Mouse (Mus musculus) heart, postnatal 0 days (tissue): ENCODE data around the gene Ephb2. TPM values are rescaled to one million over a fixed set of nuclear protein-coding genes. Genes with fewer than 3 reads are reported as not detected.

Experiments
- ATAC-seq: fragments of 200-750 bp; cut with Nextera tagmentation; 2 replicates; pipeline ENCODE4 v1.8.0; 2017; ENCODE audit warnings: low read depth, moderate number of reproducible peaks, moderate library complexity; ENCODE audit not compliant: insufficient read depth
- DNase-seq: peaks from one replicate; pipeline ENCODE4 v3.0.0-alpha.2; 2016; ENCODE audit warnings: low spot score
- H3K27ac ChIP-seq: fragments of 300-500 bp; sonication (generic); 2 replicates; pipeline ENCODE4 v1.5.1; 2014; ENCODE audit warnings: low read depth, mild to moderate bottlenecking
- H3K27me3 ChIP-seq: fragments of 300-500 bp; sonication (generic); 2 replicates; pipeline ENCODE4 v1.6.1; 2014; ENCODE audit warnings: low read length, mixed read lengths; ENCODE audit not compliant: control insufficient read depth, insufficient read depth
- H3K36me3 ChIP-seq: fragments of 300-500 bp; sonication (generic); replicated peaks from 2 replicates; pipeline ENCODE4 v1.6.1; 2014; ENCODE audit warnings: low read length, mixed read lengths; ENCODE audit not compliant: control insufficient read depth, insufficient read depth
- H3K4me1 ChIP-seq: fragments of 300-500 bp; sonication (generic); 2 replicates; pipeline ENCODE4 v1.6.1; 2014; ENCODE audit warnings: antibody characterized with exemption; ENCODE audit not compliant: control insufficient read depth, insufficient read depth
- H3K4me2 ChIP-seq: fragments of 300-500 bp; sonication (generic); 2 replicates; pipeline ENCODE4 v1.6.1; 2014; ENCODE audit warnings: low read depth, mild to moderate bottlenecking, low read length, moderate library complexity
- H3K4me3 ChIP-seq: fragments of 300-500 bp; sonication (generic); 2 replicates; pipeline ENCODE4 v1.5.1; 2014; ENCODE audit warnings: low read depth, low read length
- H3K9ac ChIP-seq: fragments of 300-500 bp; sonication (generic); replicated peaks from 2 replicates; pipeline ENCODE4 v1.6.1; 2014; ENCODE audit warnings: low read depth, low read length, mixed read lengths
- H3K9me3 ChIP-seq: fragments of 300-500 bp; sonication (generic); replicated peaks from 2 replicates; pipeline ENCODE4 v1.6.1; 2016; ENCODE audit warnings: low read length; ENCODE audit not compliant: control insufficient read depth
- CTCF ChIP-seq: IDR thresholded peaks from 2 replicates; pipeline ENCODE4 v1.5.1; 2016; ENCODE audit warnings: antibody characterized with exemption, control low read depth, low read depth
- EP300 ChIP-seq: IDR thresholded peaks from 2 replicates; pipeline ENCODE4 v1.6.1; 2016; ENCODE audit warnings: antibody characterized with exemption, low read depth
- WGBS: fragments of 180-500 bp; shearing (Covaris S2); extraction: QIAGEN DNeasy Blood & Tissue Kit; methylation state at CpG from one replicate; pipeline ENCODE4 v1.1.7; 2014; 5-methylcytosine and 5-hydroxymethylcytosine counted together
- polyA plus RNA-seq: library from polyadenylated mRNA; unstranded; fragments of >200 nt; fragmentation: Nextera tagmentation; extraction: Ambion mirVana; gene quantifications from 2 replicates; pipeline ENCODE4 v1.2.1, GENCODE M21; 2015
- total RNA-seq: library from RNA; depleted of rRNA; stranded (reverse); fragments of >200 nt; gene quantifications from 2 replicates; pipeline ENCODE4 v1.2.3, GENCODE M21; 2014; ENCODE audit warnings: low replicate concordance

The Ephb2 gene
- total and polyA plus RNA-seq, 2 experiments from 2014 or later = 0.19 to 10.2 TPM

- Histone ChIP-seq H3K27ac (no peak overlapping the region), H3K27me3 (peaks cover 20% of the 10 kb centered on the region), H3K9ac (no peak overlapping the region), H3K36me3 (no peaks in the 10 kb centered on the region), H3K9me3 (0 out of 2 replicates have a peak, but pooled peaks cover 3% of the 10 kb centered on the region), H3K4me3 (no peak overlapping the region), H3K4me1 (no peaks in the 10 kb centered on the region), H3K4me2 (no peak overlapping the region)
- ATAC-seq = no peak
- WGBS = 65% methylated on average over 4 of the region's 4 CpGs
- DNase-seq = no peak
- TF ChIP-seq CTCF (no peak), EP300 (no peak)
Measured at GRCm38 (mm10) chr4:136848565-136848964, 12.8 kb upstream of the Ephb2 start.

GRCm38 (mm10) chr4:136847166-136847565 is 11.4 kb upstream of the Ephb2 start:
- WGBS = 70% methylated on average over 6 of the region's 6 CpGs
- no peak for DNase-seq
- Histone ChIP-seq H3K9ac (no peak overlapping the region), H3K4me2 (no peak overlapping the region), H3K4me3 (no peak overlapping the region), H3K27ac (no peak overlapping the region), H3K4me1 (no peaks in the 10 kb centered on the region), H3K27me3 (peaks cover 20% of the 10 kb centered on the region), H3K36me3 (no peaks in the 10 kb centered on the region), H3K9me3 (0 out of 2 replicates have a peak, but pooled peaks cover 3% of the 10 kb centered on the region)
- ATAC-seq = no peak
- TF ChIP-seq CTCF (no peak), EP300 (no peak)

DNA sequence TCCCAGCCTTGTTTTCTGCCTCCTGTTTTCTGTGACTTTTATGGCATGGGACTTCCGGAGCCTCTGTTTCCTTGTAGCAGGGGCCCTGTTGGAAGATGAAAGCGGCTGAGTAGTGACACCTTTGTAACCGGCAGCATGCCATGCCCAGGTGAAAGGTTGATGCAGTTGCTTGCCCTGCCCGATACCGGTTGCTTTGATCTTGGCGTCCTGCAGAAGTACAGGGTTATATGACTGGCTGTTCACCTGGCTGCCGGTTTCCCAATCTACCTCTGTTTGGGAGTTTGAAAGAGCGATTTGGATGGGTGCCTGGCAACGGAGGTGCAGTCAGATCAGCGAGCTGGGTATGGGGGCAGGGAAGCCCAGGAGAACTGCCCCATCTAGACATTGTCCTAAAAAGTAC is 7.0 kb upstream of the Ephb2 start:
- Histone ChIP-seq H3K9me3 (0 out of 2 replicates have a peak, but pooled peaks cover 3% of the 10 kb centered on the region), H3K9ac (no peak overlapping the region), H3K27me3 (peaks cover 48% of the 10 kb centered on the region), H3K4me3 (no peak overlapping the region), H3K27ac (no peak overlapping the region), H3K4me1 (no peaks in the 10 kb centered on the region), H3K4me2 (no peak overlapping the region), H3K36me3 (no peaks in the 10 kb centered on the region)
- WGBS = 75% methylated on average over 10 of the region's 10 CpGs
- ATAC-seq = no peak
- TF ChIP-seq CTCF (no peak), EP300 (no peak)
- no peak for DNase-seq

- Histone ChIP-seq H3K9ac (no peak overlapping the region), H3K4me1 (no peaks in the 10 kb centered on the region), H3K4me2 (no peak overlapping the region), H3K27me3 (peaks cover 49% of the 10 kb centered on the region), H3K27ac (no peak overlapping the region), H3K4me3 (no peak overlapping the region), H3K9me3 (0 out of 2 replicates have a peak, but pooled peaks cover 3% of the 10 kb centered on the region), H3K36me3 (no peaks in the 10 kb centered on the region)
- WGBS = 56% methylated on average over 4 of the region's 4 CpGs
- TF ChIP-seq CTCF (no peak), EP300 (no peak)
- DNase-seq (no peak), ATAC-seq (no peak)
Measured at GRCm38 (mm10) chr4:136842033-136842432, 6.2 kb upstream of the Ephb2 start.

GRCm38 (mm10) chr4:136841056-136841455 is 5.3 kb upstream of the Ephb2 start:
- WGBS = 7% methylated on average over 5 of the region's 5 CpGs
- Histone ChIP-seq H3K36me3 (no peaks in the 10 kb centered on the region), H3K27ac (no peak overlapping the region), H3K4me3 (no peak overlapping the region), H3K27me3 (peaks cover 58% of the 10 kb centered on the region), H3K9me3 (0 out of 2 replicates have a peak, but pooled peaks cover 3% of the 10 kb centered on the region), H3K9ac (no peak overlapping the region), H3K4me1 (0 out of 2 replicates have a peak, but pooled peaks cover 5% of the 10 kb centered on the region), H3K4me2 (no peak overlapping the region)
- TF ChIP-seq EP300 = no peak
- TF ChIP-seq CTCF = peak; percentile 88
- ATAC-seq (peak; percentile 71), DNase-seq (peak; percentile 73)

DNA sequence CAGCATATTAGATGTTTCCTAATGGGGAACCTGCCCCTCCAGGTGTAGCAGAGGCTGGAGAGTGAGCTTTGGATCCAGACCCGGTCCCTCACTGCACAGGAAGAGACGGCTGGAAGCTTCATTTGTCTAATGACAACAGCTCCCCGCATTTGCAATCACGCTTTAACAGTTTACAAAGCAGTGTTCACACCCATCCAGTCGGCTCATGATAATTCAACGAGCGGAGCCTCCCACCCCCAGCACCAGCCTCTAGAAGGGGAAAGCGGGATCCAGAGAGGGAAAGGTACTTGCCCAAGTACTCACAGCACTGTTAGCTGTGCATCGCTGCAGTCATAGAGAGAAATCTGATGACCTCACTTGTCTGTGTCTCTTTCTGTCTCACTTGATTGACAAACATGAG is 2.7 kb upstream of the Ephb2 start:
- WGBS = 42% methylated on average over 9 of the region's 9 CpGs
- TF ChIP-seq EP300 = no peak
- no peak for TF ChIP-seq CTCF
- 0 out of 2 replicates have a peak, but pooled peaks cover 10% of the 10 kb centered on the region for H3K4me1 ChIP-seq
- no peaks in the 10 kb centered on the region for H3K36me3 ChIP-seq
- H3K27me3 ChIP-seq = peaks cover 70% of the 10 kb centered on the region
- H3K4me2 ChIP-seq = no peak overlapping the region
- no peak overlapping the region for H3K9ac ChIP-seq
- no peak overlapping the region for H3K4me3 ChIP-seq
- no peak for ATAC-seq
- H3K9me3 ChIP-seq = no peaks in the 10 kb centered on the region
- no peak overlapping the region for H3K27ac ChIP-seq
- no peak for DNase-seq
